Mouse (Mus musculus) erythroblast, embryonic 14.5 days (primary cell): Measurements from ENCODE around the gene P2ry6. TPM values are rescaled to one million over a fixed set of nuclear protein-coding genes. Genes with fewer than 3 reads are reported as not detected.

ENCODE experiments used
- H3K27me3 ChIP-seq: 2 replicates; pipeline ENCODE4 v1.6.1; 2012; ENCODE audit warnings: inconsistent platforms; ENCODE audit not compliant: control insufficient read depth
- H3K36me3 ChIP-seq: 2 replicates; pipeline ENCODE4 v1.6.1; 2012; ENCODE audit warnings: mild to moderate bottlenecking, inconsistent platforms; ENCODE audit not compliant: control insufficient read depth
- H3K4me1 ChIP-seq: 2 replicates; pipeline ENCODE4 v1.6.1; 2012; ENCODE audit warnings: inconsistent platforms; ENCODE audit not compliant: control insufficient read depth
- H3K4me3 ChIP-seq: replicated peaks from 2 replicates; pipeline ENCODE3; 2012; ENCODE audit warnings: moderate library complexity, mild to moderate bottlenecking, inconsistent platforms
- H3K9me3 ChIP-seq: 2 replicates; pipeline ENCODE4 v1.6.1; 2012; ENCODE audit warnings: low read length, inconsistent platforms, mixed read lengths; ENCODE audit not compliant: control insufficient read depth
- GATA1 ChIP-seq: IDR thresholded peaks from 2 replicates; pipeline ENCODE4 v1.6.1; 2012; ENCODE audit warnings: low read length, inconsistent platforms, mixed read lengths
- TAL1 ChIP-seq: IDR thresholded peaks from 3 replicates; pipeline ENCODE4 v1.6.1; 2012; ENCODE audit warnings: low read length, inconsistent platforms, mixed read lengths
- polyA plus RNA-seq: library from polyadenylated mRNA; stranded (reverse); fragments of >175 nt; gene quantifications from 2 replicates; pipeline ENCODE4 v1.2.3, GENCODE M21; 2012

The P2ry6 gene
- polyA plus RNA-seq, 1 experiment = 0.09 TPM

DNA sequence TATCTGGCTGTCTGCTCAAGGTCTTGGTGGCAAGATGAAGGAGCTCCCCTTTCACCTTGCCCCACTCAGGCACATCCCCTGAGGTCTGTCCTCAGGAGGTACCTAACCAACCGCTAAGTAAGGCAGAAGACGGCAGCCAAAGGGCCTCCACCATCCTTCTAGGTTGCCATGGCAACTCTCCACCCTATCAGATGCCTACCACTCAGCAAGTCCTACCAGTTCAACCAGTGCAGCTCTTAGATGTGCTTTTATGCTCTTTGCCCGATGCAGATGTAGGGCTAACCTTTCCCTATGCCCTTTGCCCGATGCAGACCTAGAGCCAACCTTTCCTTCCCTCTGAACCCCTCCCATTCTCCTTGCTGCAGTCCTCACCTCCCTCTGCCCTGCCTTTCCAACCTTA lies 30.7 kb upstream of the P2ry6 start:
- Histone ChIP-seq H3K4me1 (no peaks in the 10 kb centered on the region), H3K27me3 (peaks cover 6% of the 10 kb centered on the region; the same call in 1 of the 2 replicates), H3K36me3 (no peaks in the 10 kb centered on the region), H3K4me3 (no peak overlapping the region), H3K9me3 (no peaks in the 10 kb centered on the region)
- TF ChIP-seq GATA1 = no peak
- TF ChIP-seq TAL1 = no peak

DNA sequence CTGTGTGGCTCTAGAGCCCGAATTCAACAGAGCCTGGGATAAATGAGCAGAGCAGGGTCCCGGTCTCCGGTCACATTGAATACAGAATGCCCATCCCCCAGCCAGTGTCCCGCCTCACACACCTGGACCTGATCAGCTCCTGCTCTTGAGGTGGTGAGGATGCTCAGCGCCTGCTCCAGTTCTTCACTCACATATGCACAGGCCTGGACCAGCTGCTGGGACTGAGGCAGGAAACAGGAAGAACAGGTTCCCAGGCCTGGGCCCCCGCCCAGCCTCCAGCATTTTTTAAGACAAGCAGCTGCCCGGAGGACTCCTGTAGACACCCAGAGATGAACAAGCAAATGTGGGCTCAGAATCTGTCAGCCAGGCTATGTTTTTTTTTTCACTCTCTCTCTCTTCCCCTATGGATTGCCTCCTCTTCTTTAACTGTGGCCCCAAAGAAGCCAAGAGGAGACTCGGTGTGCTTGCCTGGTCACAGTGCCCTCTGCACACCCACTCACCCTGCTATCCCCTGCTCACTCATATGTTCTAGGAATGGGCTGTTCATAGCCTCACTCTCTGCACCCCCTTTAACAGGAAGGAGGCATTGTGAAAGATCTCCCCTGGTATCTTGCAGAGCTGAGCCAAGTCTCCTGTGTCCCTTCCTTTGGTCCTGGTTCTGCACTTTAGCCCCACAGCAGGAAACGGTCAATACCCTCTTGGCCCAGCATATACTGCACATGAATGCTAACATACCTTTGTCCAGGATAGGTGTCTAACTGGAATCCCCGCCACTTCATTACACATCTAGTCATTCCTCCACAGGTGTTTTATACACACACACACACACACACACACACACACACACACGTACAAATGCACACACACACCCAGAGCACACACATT lies 29.2 kb upstream of the P2ry6 start:
- H3K4me1 ChIP-seq = no peaks in the 10 kb centered on the region
- no peaks in the 10 kb centered on the region for H3K36me3 ChIP-seq
- H3K4me3 ChIP-seq = no peak overlapping the region
- H3K27me3 ChIP-seq = no peaks in the 10 kb centered on the region; the same call in 1 of the 2 replicates
- TF ChIP-seq GATA1 (no peak), TAL1 (no peak)
- no peaks in the 10 kb centered on the region for H3K9me3 ChIP-seq

DNA sequence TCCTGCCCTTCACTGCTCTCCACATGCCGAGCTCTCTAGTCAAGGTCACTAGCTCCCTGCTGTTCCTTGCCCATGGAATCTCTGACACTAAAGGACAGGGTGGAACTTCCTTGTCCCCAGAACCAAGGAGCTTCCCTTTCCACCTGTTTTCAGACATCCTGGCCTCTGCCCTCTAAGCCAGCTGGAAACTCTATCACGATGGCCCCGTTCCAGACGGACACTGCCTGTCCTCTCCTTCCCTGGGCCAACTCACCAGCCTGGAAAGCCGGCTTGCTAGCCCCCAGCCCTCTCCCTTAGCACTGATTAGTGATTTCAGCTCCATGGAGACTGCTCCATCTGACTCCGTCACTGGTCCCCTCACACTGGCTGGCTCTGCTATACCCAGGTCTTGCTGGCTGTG lies 27.8 kb upstream of the P2ry6 start:
- H3K27me3 ChIP-seq = no peaks in the 10 kb centered on the region

DNA sequence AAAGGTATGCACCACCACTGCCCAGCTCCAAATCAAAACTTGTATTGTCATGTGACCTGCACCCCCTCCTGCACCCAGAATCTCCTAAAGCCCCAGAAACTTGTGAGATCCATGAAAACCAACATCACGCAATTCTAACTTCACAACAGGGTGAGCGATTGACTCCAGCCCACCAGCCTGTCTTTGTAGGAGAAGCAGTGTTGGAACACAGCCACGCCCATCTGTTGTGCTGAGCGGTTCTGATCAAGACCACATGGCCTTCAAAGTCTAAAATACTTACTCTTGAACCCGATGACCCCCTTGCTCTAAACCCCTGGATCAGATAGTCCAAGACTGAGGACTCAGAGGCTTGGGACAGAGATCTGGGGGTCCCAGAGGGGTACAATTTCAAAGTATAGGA lies 25.2 kb upstream of the P2ry6 start:
- TF ChIP-seq GATA1 (no peak), TAL1 (no peak)
- no peaks in the 10 kb centered on the region for H3K27me3 ChIP-seq
- H3K4me3 ChIP-seq = no peak overlapping the region
- no peaks in the 10 kb centered on the region for H3K36me3 ChIP-seq
- no peaks in the 10 kb centered on the region for H3K4me1 ChIP-seq
- no peaks in the 10 kb centered on the region for H3K9me3 ChIP-seq

More for the DNA sequence above, 27.8 kb upstream of the P2ry6 start:
- H3K4me3 ChIP-seq = no peak overlapping the region
- no peaks in the 10 kb centered on the region for H3K9me3 ChIP-seq
- no peaks in the 10 kb centered on the region for H3K36me3 ChIP-seq
- H3K4me1 ChIP-seq = no peaks in the 10 kb centered on the region
- no peak for TF ChIP-seq GATA1

DNA sequence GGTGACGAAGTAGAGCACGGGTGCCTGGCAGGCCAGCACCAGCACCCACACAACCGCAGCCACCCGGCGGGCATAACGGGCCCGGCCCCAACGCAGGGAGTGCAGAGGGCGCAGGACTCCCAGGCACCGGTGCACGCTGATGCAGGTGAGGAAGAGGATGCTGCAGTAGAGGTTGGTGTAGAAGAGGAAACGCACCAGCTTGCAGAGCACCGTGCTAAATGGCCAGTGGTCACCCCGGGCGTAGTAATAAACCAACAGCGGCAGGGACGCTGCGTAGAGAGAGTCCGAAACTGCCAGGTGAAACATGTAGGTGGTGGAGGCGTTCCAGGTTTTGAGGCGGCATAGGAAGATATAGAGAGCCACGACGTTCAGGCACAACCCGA lies 24.1 kb upstream of the P2ry6 start:
- TF ChIP-seq GATA1 (no peak), TAL1 (no peak)
- Histone ChIP-seq H3K27me3 (no peaks in the 10 kb centered on the region), H3K4me3 (no peak overlapping the region), H3K9me3 (no peaks in the 10 kb centered on the region), H3K36me3 (no peaks in the 10 kb centered on the region), H3K4me1 (no peaks in the 10 kb centered on the region)

DNA sequence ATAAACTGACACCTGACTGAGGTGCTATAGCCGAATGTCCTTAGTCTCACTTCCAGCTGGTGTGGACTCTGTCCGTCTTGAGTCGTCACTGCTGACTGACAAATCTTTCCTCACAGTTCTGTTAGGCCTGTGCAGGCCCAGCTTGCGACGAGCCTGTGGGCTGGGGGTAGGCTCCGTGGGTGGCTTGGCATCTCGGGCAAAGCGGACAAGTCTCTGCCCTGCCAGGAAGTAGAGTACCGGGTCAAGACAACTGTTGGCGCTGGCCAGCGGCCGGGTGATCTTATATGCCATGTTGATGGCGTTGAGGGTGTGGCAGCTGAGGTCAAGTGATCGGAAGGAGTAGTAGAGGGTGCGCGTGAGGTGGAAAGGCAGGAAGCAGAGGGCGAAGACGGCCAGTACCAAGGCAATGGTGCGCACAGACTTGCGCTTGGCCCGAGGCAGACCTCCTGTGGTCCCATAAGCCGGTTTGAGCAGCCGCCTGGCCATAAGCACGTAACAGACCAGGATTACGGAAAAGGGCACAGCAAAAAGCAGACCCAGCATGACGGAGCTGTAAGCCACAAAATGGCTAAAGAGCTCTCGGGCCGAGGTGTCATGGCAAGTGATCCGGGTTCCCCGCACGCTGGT lies 23.6 kb upstream of the P2ry6 start:
- no peaks in the 10 kb centered on the region for H3K9me3 ChIP-seq
- TF ChIP-seq TAL1 = no peak
- TF ChIP-seq GATA1 = no peak
- H3K27me3 ChIP-seq = no peaks in the 10 kb centered on the region
- no peak overlapping the region for H3K4me3 ChIP-seq
- H3K36me3 ChIP-seq = no peaks in the 10 kb centered on the region
- H3K4me1 ChIP-seq = no peaks in the 10 kb centered on the region

DNA sequence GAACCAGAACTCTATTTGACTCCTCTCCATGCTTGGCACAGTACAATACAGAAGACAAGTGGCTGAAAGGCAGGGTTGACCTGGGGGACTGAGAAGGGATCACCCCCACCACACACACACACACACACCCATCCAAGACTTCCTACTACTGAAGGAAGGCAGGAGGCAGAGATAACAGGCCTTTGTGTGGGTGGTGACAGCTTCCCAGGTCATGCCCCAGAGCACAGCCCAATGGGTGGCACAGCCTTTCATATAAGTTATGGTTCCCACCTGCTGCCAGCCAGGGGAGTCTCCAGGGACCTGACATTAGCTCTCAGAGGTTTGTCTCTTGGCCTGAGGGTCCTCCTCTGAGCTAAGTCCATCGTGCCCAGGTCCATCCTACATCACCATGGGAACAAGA lies 22.8 kb upstream of the P2ry6 start:
- Histone ChIP-seq H3K4me1 (no peaks in the 10 kb centered on the region), H3K9me3 (no peaks in the 10 kb centered on the region), H3K27me3 (no peaks in the 10 kb centered on the region), H3K36me3 (no peaks in the 10 kb centered on the region), H3K4me3 (no peak overlapping the region)
- no peak for TF ChIP-seq TAL1
- TF ChIP-seq GATA1 = no peak

DNA sequence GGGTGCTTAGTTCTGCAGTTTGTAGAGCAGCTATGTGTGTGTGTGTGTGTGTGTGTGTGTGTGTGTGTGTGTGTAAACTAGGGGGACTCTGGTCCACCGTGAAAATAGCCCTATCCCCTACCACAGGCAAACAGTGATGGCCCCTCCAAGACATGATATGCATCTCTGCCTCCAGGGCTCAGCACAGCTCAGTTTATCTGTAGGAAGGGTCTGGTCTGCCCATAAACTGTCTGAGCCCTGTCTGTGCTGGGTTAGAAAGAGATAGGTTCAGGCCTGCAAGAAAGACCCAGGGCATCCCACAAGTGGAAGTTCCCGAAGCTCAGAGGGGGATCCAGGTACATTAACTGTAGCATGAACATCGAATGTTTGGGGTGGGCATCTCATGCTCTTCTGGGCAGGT lies 21.5 kb upstream of the P2ry6 start:
- Histone ChIP-seq H3K36me3 (no peaks in the 10 kb centered on the region), H3K4me1 (no peaks in the 10 kb centered on the region), H3K9me3 (no peaks in the 10 kb centered on the region), H3K4me3 (no peak overlapping the region), H3K27me3 (no peaks in the 10 kb centered on the region)
- no peak for TF ChIP-seq GATA1
- no peak for TF ChIP-seq TAL1

DNA sequence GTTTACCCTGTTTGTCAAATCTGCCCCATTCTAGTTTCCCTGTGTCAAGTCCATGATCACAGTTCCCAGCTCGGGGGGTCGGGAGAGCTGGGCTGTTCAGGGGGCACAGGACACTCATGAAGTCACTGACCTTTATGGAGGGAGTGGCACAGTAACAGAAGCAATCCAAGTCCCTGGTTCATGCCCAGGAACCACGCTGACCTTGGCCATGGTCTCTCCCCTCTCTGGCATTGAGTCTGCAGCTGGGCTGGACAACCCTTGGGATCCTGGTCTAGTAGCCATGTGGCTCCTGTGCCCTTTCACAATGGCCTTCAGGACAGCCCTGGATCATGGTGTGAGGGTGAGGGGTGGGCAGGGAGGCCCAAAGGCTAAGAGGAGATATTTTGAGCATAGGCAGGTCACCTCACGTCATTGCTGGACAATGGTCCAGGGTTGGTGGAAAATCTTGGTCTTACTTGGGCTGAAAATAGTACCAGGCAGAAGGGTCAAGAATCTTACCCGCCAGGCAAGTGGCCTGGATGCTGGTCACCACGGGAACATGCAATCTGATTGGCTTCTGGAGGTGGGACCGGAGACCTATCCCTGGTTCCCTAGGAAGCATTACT lies 20.9 kb upstream of the P2ry6 start:
- Histone ChIP-seq H3K9me3 (no peaks in the 10 kb centered on the region), H3K4me3 (no peak overlapping the region), H3K27me3 (no peaks in the 10 kb centered on the region), H3K36me3 (no peaks in the 10 kb centered on the region), H3K4me1 (no peaks in the 10 kb centered on the region)
- TF ChIP-seq GATA1 (no peak), TAL1 (no peak)
